Mouse (Mus musculus) layer of hippocampus, postnatal 10 days (tissue): ENCODE measurements around the gene Tmod3. TPM values are rescaled to one million over a fixed set of nuclear protein-coding genes. Genes with fewer than 3 reads are reported as not detected.
"Not testable (repeated sequence)": the region's sequence is repeated elsewhere in the genome, so short reads cannot be mapped to it uniquely, and the experiment has no call there.

ENCODE experiments used
- DNase-seq, 2 experiments: peaks; one replicate each; pipeline ENCODE4 v3.0.0; 2021; ENCODE audit warnings: low spot score in 2 of 2
- total RNA-seq, 2 experiments: library from RNA; stranded (reverse); gene quantifications; 2 replicates each; pipeline ENCODE4 v1.2.3; 2021

Gene Tmod3
- total RNA-seq, 2 experiments from 2014 or later, result 68.7 to 70.2 TPM

- DNase-seq, result no peak
Observed at GRCm38 (mm10) chr9:75558360-75558759, 1.1 kb downstream of the Tmod3 start.

GRCm38 (mm10) chr9:75553719-75554118 is 5.7 kb downstream of the Tmod3 start:
- no peak for DNase-seq

GRCm38 (mm10) chr9:75551342-75551741 is 8.1 kb downstream of the Tmod3 start:
- DNase-seq, result no peak

GRCm38 (mm10) chr9:75549010-75549409 is 10.4 kb downstream of the Tmod3 start:
- no peak for DNase-seq

GRCm38 (mm10) chr9:75546885-75547553 is 12.4 kb downstream of the Tmod3 start:
- DNase-seq, result no peak

GRCm38 (mm10) chr9:75545514-75545913 is 13.9 kb downstream of the Tmod3 start:
- DNase-seq, result no peak

- no peak for DNase-seq
Observed at GRCm38 (mm10) chr9:75541497-75541896, 18.0 kb downstream of the Tmod3 start.

GRCm38 (mm10) chr9:75536422-75536821 is 23.0 kb downstream of the Tmod3 start:
- no peak for DNase-seq

GRCm38 (mm10) chr9:75534431-75534962 is 25.0 kb downstream of the Tmod3 start:
- DNase-seq, result no peak

- not testable (repeated sequence) for DNase-seq
Observed at GRCm38 (mm10) chr9:75532989-75533388, 26.5 kb downstream of the Tmod3 start.

- no peak for DNase-seq
Observed at GRCm38 (mm10) chr9:75532461-75532860, 27.0 kb downstream of the Tmod3 start.

- no peak for DNase-seq
Observed at GRCm38 (mm10) chr9:75529358-75529757, 30.1 kb downstream of the Tmod3 start.

GRCm38 (mm10) chr9:75528096-75528495 is 31.4 kb downstream of the Tmod3 start:
- no peak for DNase-seq

- DNase-seq, result peak in 1 of 2 experiments; percentile 21
Observed at GRCm38 (mm10) chr9:75527368-75528059, 31.9 kb downstream of the Tmod3 start.

GRCm38 (mm10) chr9:75523646-75524045 is 35.8 kb downstream of the Tmod3 start:
- no peak for DNase-seq

GRCm38 (mm10) chr9:75522217-75522616 is 37.2 kb downstream of the Tmod3 start:
- no peak for DNase-seq

- peak; percentile 27 to 56 for DNase-seq
Observed at GRCm38 (mm10) chr9:75521788-75522187, 37.7 kb downstream of the Tmod3 start.

- DNase-seq, result no peak
Observed at GRCm38 (mm10) chr9:75520940-75521339, 38.5 kb downstream of the Tmod3 start.

- no peak for DNase-seq
Observed at GRCm38 (mm10) chr9:75517751-75518150, 41.7 kb downstream of the Tmod3 start.

- peak; percentile 45 to 62 for DNase-seq
Observed at GRCm38 (mm10) chr9:75515464-75516113, 43.9 kb downstream of the Tmod3 start.

- no peak for DNase-seq
Observed at GRCm38 (mm10) chr9:75511236-75511939, 48.1 kb downstream of the Tmod3 start.
